Mouse (Mus musculus) left cerebral cortex, postnatal 36 days (tissue): ENCODE data around the gene Ngp. TPM values are rescaled to one million over a fixed set of nuclear protein-coding genes. Genes with fewer than 3 reads are reported as not detected.

ENCODE experiments used
- DNase-seq, 2 experiments: peaks; one replicate each; pipeline ENCODE4 v3.0.0; 2021 to 2022; ENCODE audit warnings: low spot score in 2 of 2, mixed read lengths in 1 of 2
- intact Hi-C: fragments of 180-260 bp; cut with DNase I; formaldehyde crosslinking; loops from one replicate; pipeline ENCODE4 v1.15.1; 2025
- total RNA-seq, 2 experiments: library from RNA; stranded (reverse); gene quantifications; 2 replicates each; pipeline ENCODE4 v1.2.3; 2021

Ngp gene
- total RNA-seq, 2 experiments from 2014 or later = 0.34 TPM; not detected in 1

DNA sequence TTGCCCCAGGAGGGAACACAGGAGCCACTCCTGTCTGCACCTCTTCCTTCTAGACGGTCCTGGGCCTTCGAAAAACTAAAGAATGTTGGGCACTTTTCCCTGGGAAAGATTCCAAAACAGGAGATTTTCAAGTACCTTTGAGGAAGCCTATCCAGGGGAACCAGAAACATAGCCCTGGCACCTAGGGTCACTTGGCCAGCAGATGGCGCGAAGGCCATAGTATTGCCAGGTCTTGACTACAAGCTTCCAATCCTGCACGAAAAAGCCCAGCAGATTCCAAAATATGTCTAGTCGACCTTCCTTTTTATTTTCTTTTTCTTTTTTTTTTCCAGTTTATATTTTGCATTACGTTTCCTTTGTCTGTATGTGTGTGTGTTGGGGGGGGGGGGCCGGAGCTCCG, 5.8 kb upstream of the Ngp start:
- DNase-seq = no peak
- intact Hi-C loops = loop anchor here (5.0 to 10.0 kb wide), 5 partner anchors 64 to 459 kb away; partner anchors contain the start of genes Kif9, Klhl18 and Setd2

DNA sequence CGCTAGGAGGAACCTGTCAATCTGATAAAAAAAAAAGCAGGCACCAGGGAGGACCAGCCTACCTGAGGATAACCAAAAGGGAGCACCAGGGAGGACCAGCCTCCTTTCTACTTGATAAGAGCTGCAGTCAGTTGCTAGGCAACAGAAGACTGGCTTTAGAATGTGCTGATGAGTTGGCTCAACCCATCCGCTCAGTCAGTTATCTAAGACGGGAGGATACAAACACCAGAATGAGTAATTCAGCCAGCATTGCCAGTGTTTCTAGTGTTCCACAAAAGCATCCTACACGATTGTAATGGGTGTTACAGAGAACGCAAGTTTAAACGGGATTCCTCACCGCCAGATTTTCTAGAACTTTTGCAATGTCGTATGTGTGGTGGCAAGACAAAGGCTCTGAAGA, 11.7 kb downstream of the Ngp start:
- peak; percentile 16 to 24 for DNase-seq
- intact Hi-C loops = no loop called here

DNA sequence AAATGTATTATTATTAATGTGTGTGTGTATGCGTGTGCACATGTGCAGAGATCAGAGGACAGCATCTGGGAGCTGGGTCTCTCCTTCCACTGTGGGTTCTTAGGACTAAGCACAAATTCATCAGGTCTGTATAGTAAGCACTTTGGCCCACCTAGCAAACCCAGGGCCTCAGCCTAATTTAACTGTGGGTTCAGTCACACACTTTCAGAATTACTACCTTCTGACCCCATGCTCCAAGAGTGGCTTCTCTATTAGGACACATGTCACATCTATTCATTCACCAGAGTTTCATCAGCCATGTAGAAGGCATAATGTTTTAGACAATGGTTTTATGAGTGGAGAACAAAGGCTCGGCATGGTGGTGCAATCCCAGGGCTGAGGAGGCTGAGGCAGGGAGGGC, 13.5 kb downstream of the Ngp start:
- no peak for DNase-seq
- intact Hi-C loops = no loop called here

DNA sequence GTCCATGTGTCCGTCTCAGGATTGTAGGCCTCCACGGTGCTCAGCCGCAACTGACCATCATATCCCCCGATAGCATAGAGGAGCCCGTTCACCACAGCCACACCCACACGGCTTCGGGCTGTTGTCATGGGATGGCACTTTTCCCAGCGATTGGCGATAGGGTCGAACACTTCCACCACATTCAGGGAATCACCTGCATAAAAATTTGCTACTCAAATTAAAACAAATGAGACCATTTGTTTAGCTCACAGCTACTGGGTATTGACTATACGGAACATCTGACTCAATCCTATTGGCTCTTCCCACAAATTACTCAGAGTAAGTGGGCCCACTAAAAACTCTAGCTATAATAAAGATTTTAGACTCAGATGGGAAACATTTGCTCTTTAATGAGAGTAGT, 16.5 kb downstream of the Ngp start:
- intact Hi-C loops = no loop called here
- no peak for DNase-seq

DNA sequence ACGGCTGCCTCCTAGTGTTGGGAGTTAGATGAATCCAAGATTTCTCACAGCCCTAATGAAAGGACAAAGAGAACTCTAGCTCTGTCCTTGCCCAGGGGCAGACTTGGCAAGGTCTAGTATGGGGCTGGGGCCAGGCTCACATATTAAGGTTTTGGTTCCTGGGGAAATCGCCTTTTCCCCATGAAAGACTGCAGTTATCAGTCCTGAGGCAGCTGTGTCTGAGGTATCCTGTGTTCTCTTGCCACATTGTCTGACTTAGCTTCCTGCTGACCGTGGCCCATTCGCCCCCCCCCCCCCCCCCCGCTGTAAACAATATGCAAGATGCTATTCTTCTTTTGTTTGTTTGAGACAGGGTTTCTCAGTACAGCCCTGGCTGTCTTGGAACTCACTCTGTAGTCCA, 20.5 kb downstream of the Ngp start:
- DNase-seq = no peak
- intact Hi-C loops = no loop called here

DNA sequence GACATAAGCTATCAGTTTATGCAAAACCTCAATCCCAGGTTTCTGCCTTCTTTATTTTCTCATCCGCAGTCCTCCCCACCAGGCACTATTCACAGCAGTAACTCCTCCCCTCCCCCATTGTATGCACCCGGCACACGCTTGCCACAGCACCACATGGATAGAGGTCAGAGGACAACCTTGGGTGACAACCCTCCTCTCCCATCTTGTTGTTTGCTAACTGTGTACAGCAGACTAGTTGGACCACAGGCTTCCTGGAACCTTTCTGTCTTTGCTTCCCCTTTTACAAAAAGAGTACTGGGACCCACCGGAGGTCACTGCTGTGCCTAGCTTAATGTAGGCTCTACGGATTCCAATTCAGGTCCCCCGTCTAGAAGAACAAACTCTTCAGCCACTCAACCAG, 21.0 kb downstream of the Ngp start:
- no peak for DNase-seq
- intact Hi-C loops = no loop called here

DNA sequence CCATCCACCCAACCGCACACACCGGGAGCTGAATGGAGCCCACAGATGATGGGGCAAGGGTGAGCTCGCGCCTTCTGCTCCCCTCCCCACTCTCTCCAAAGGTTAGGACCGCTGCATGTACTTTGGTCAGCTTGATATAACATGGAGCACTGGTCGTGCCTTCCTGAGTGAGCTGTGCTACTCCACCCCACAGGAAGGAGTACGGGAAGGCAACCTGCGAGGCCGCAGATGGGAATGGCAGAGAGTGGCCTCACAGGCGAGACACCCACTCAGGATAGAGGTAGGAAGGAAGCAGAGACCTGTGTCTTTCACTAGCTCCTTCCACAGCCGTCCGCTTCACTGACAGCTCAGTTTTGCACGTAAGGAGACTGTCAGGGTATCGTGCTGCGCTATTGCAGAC, 28.8 kb downstream of the Ngp start:
- no peak for DNase-seq
- intact Hi-C loops = no loop called here

DNA sequence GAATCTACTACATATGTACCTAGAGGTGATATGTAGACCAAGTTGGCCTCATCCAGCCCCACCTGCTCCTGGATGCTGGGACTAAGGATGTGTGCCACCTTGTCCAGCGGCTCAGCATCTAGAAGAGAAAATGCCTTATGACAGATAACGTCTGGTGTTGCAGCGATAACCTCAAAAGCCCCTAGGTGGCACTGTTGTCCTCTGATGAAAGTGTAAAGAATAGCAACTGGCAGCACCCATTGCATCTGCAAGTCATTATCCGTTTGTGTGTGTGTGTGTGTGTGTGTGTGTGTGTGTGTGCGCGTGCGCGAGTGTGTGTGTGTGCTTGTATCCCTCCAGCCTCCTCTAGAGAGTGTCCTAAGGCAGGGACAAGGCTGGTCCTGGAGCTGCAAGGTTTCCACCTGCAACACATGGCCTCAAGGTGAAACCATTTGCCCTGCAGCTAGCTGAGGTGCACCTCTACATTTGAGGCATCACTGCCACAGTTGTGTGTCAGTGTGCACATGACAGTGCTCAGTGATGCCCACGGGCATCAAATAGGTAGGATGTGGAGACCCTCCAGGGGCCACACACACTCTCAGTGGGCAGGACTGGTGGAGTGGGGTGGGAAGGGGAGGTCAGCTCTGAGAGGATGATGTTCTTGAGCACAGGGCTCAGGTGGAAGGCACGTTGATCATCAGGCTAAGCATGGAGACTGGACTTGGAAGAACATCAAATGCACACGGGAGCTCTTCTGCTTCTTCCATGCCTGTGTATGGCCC, 29.5 kb downstream of the Ngp start:
- intact Hi-C loops = no loop called here

DNA sequence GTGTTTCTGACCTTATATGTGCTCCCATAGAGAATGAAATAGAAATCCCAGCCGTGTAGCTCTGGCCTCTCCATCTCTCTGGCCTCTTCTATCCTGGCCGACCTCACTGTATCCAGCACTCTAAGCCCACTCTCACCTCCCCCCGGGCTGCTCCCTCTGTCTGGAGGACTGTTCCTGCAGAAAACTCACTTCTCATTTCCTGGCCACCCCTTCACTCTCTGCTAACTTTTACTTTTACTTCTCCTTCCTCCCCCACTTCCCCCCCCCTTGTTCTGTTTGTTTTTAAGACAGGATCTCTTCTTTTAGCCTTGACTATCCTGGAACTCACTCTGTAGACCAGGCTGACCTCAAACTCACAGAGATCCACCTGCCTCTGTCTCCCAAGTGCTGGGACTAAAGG, 33.0 kb downstream of the Ngp start:
- intact Hi-C loops = no loop called here
- no peak for DNase-seq

More for the DNA sequence above, 29.5 kb downstream of the Ngp start:
- DNase-seq = peak; percentile 57 to 70

DNA sequence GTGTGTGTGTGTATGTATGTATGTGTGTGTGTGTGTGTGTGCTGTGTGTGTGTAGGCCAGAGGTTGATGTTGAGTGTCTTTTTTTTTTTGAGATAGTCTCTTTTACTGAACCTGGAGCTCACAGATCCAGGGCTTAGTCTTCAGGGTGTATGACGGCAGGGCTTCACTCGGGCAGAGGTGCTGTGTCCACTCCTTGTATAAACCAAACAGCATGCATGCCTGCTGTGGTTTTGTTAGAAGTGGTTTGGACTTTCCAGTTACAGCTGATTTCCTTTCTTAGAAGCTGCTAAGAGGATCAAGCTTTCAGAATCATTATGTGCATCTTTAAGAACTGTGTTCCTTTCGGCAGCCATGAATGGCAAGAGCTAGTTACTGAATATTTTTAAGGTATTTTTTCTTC, 38.4 kb downstream of the Ngp start:
- intact Hi-C loops = no loop called here

DNA sequence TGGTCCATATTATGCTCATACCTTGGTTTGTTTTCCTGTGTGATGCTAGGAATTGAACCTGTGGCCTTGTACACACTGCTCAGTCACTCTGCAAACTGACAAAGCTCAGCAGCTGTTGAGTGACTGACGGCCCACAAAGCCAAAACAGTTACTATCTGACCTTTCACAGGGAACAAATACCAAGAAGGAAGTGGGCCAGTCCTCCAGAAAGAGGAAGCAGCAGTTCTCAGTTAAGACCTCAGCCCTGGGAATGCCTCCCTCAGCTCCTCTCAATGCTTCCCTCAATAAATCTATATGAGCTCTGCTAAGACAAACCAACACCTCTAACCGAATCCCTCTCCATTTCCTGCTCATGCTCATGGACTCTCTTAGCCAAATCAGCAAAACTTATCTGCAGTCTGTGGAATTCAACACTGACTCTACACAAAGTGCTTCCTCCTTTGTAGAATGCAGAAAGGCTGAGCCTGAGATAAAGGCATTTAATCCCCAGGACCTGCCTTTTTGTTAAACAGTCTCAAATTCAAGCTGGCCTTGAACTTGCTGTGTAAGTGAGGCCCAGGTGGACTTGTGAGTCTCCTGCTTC, 39.7 kb downstream of the Ngp start:
- no peak for DNase-seq
- intact Hi-C loops = no loop called here

More for the DNA sequence above, 38.4 kb downstream of the Ngp start:
- no peak for DNase-seq

DNA sequence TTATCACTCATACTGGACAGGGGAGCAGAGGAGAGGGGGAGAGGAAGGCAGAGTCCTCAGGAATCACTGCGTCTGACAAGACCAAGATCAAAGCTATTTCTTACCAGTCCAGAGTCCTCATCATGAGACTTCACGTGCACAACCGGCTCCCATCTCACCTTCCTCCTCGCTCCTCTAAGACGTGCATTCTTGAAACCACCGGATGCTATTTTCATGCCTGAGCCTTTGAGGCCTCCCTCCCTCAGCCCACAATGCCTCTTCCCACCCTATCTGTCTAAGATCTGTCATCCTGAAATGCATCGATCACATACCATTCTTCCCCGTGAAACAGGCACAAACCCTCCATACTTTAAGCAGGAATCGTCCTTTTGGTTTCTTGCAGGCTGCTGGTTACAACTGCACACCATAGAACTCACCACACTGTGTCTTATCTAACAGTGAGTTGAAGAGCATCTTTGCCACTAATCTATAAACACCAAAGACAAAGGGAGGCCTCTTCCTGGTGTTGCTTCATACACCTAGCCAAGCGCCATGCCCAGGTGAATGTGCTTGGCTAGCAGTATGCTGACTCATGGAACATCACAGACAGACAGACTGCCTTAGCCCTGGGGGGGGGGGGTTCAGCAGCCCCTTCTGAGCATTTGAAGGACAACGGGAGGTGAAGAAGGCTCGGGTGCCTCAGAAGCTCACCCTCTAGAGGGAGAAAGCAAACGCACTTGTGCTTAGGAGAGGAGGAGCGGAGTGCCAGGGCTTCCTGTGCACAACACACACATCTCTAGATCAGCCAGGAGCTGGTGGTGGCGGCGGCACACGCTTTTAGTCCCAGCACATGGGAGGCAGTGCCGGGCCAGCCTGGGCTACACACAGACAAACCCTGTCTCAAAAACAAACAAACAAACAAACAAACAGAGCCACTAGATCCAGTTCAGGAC, 41.6 kb downstream of the Ngp start:
- DNase-seq = no peak
- intact Hi-C loops = no loop called here

DNA sequence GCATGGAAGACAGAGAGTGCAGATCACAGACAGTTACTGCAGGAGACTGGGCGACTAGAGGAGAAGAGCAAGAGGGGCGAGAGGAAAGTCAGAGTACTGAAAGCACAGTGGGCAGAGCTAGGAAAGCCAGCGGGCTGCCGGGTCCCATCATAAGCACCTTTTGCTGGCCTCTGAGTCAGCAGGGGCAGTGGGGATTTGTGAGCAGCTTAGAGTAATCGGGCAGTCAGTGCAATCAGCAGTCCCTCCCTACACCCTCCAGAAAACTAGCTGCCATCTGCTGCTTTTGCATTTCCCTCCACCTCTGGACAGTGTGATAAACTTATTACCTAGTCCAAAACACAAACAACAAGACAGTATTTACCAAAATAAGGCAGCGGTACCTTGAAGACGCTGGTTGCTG, 42.8 kb downstream of the Ngp start:
- intact Hi-C loops = no loop called here
- DNase-seq = no peak

DNA sequence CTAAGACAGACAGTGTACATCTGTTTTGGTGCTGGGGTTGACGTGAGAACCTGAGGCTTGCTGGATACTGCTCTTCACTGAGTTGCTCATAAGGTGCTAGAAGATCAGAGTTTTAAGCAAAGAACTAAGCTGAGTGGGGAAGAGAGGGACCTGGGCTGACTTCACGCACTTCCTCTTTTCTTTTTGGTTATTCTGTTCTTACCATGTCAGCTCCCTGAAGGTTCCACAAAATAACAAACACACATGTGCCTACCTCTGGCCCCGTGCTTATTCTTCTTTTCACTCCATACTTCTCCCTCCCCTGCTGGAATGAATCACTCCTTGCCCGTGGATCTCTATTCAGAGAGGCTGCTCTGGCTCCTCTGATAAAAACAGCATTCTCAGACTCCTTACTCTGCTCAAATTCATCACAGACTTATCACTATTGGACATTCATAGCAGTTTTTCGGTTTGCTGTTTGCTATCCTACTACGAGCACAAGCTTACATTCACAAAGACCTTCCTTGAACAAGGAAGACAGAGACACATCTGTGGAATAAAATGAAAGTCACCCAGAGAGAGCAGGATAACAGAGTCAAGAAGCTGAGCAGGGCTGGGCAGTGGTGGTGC, 44.5 kb downstream of the Ngp start:
- intact Hi-C loops = no loop called here
- DNase-seq = no peak

DNA sequence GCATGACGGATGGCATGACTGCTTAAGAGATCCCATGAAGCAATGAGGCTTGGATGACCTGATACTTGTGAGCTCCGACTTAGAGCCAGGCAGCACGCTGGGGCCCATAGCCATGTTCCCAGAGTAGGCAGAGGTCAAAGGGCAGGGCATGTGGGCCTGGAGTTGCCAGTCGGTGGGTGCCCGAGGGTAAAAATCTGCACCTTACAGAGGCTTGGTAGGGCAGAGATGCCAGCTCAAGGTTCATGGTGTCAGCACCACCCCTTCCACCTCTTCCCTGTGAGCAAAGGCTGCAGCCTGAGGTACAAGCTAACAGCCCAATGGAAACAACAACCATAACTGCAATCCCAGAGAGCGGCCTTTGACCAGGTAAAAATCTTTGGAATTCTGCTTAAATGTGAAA, 45.8 kb downstream of the Ngp start:
- no peak for DNase-seq
- intact Hi-C loops = no loop called here

DNA sequence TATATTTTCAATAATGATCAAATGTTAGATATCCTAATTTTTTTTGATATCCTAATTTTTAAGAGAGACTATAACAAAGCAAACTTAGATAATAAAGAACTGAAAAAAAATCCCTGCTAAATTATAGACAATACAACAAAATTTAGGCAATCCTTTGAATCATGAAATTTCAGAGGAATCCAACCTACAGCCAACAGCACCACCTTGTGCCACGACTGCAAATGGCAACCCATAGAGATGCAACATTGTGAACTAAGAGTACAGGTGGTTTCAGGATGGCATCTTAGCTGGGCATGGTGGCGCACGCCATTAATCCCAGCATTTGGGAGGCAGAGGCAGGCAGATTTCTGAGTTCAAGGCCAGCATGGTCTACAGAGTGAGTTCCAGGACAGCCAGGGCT, 46.6 kb downstream of the Ngp start:
- intact Hi-C loops = no loop called here

More for the DNA sequence above, 46.6 kb downstream of the Ngp start:
- DNase-seq = no peak
